Mouse (Mus musculus) myocyte (in vitro differentiated cells): ENCODE measurements around the gene Tfap2e.

ENCODE experiments used
- CEBPB ChIP-seq: IDR thresholded peaks from 2 replicates; pipeline ENCODE4 v1.6.1; 2011; ENCODE audit warnings: mild to moderate bottlenecking, moderate library complexity; ENCODE audit not compliant: poor library complexity, insufficient read depth, severe bottlenecking
- TCF12 ChIP-seq: IDR thresholded peaks from one replicate; pipeline ENCODE4 v1.6.1; 2011; ENCODE audit warnings: mild to moderate bottlenecking, control low read depth; ENCODE audit not compliant: poor library complexity, insufficient read depth, severe bottlenecking

DNA sequence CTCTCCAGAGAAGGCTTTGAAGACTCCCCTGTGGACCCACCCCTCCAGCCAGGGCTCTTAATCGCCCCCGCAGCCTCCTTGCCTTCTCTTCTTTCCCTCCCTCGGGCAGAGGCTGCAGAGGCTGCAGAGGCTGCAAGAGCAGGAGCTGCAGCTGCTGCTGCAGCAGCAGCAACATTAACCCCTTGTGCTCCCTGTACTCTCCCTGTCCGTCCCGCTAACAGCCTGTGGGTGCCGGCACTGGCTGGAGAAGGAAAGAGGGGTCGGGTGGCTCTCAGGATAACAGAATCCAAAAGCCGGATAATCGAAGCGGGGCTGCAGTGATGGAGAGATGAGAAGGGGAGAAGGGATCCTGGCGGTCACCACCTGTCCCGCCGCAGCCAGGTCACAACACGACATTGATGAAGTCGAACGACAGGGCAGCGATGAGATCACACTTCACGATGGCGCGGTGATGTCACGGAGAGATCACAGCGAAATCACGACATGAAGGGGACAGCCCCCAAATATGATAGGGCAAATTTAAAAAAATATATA lies 16.6 kb upstream of the Tfap2e start:
- TF ChIP-seq CEBPB (no peak), TCF12 (no peak)
